Mouse (Mus musculus) brain, embryonic 14.5 days (tissue): ENCODE results near the gene Marveld1.

ENCODE experiments used
- CTCF ChIP-seq: fragments of 200-500 bp; IDR thresholded peaks from 2 replicates; pipeline ENCODE4 v1.5.1; 2012; ENCODE audit warnings: inconsistent platforms, mild to moderate bottlenecking, moderate library complexity, borderline replicate concordance; ENCODE audit not compliant: insufficient read depth, insufficient read length; ENCODE audit errors: extremely low read depth
- POLR2A ChIP-seq: fragments of 200-500 bp; IDR thresholded peaks from 2 replicates; pipeline ENCODE4 v1.6.1; 2012; ENCODE audit warnings: mild to moderate bottlenecking, inconsistent platforms, borderline replicate concordance; ENCODE audit not compliant: poor library complexity, insufficient read depth, insufficient read length, severe bottlenecking; ENCODE audit errors: extremely low read depth

DNA sequence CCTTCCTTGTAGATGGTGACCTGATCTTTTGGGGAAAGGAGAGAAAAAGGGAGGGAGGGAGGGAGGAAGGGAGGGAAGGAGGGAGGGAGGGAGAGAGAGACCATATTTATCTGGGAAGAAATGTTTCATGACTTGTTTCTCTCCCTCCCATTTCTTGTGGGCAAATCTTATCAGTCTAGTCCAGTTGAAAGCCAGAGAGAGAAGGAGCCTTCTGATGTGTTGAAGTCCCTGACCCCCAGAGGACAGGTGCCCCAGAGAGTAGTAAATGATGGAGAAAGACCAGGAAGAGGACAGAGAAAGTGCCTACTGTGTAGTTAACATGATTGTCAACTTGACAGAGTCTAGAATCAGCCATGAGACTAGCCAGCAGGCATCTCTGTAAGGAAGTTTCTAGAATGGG lies 12.1 kb upstream of the Marveld1 start:
- TF ChIP-seq CTCF, result no peak
- no peak for TF ChIP-seq POLR2A
